Mouse (Mus musculus) midbrain, embryonic 11.5 days (tissue): ENCODE measurements around the gene Trmt112. TPM values are rescaled to one million over a fixed set of nuclear protein-coding genes. Genes with fewer than 3 reads are reported as not detected.

Source experiments
- ATAC-seq: fragments of 200-750 bp; cut with Nextera tagmentation; 2 replicates; pipeline ENCODE4 v1.8.0; 2017; ENCODE audit warnings: moderate TSS enrichment, moderate library complexity; ENCODE audit not compliant: low FRiP score
- DNase-seq: peaks from one replicate; pipeline ENCODE4 v3.0.0; 2015; ENCODE audit warnings: low spot score; ENCODE audit errors: missing footprints
- H3K27ac ChIP-seq: fragments of 300-500 bp; sonication (generic); 2 replicates; pipeline ENCODE4 v1.5.1; 2014; ENCODE audit warnings: low read depth, low read length
- H3K27me3 ChIP-seq: fragments of 300-500 bp; sonication (generic); 2 replicates; pipeline ENCODE4 v1.6.1; 2014; ENCODE audit warnings: mild to moderate bottlenecking, low read length, moderate library complexity, mixed read lengths; ENCODE audit not compliant: control insufficient read depth, insufficient read depth
- H3K36me3 ChIP-seq: fragments of 300-500 bp; sonication (generic); 2 replicates; pipeline ENCODE4 v1.6.1; 2014; ENCODE audit warnings: mild to moderate bottlenecking, low read length, moderate library complexity, mixed read lengths; ENCODE audit not compliant: control insufficient read depth, insufficient read depth
- H3K4me1 ChIP-seq: fragments of 300-500 bp; sonication (generic); 2 replicates; pipeline ENCODE4 v1.6.1; 2014; ENCODE audit warnings: low read length; ENCODE audit not compliant: control insufficient read depth, insufficient read depth
- H3K4me2 ChIP-seq: fragments of 300-500 bp; sonication (generic); 2 replicates; pipeline ENCODE4 v1.6.1; 2014; ENCODE audit warnings: mild to moderate bottlenecking, moderate library complexity
- H3K4me3 ChIP-seq: fragments of 300-500 bp; sonication (generic); 2 replicates; pipeline ENCODE4 v1.5.1; 2014; ENCODE audit warnings: low read depth, low read length
- H3K9ac ChIP-seq: fragments of 300-500 bp; sonication (generic); 2 replicates; pipeline ENCODE4 v1.6.1; 2014; ENCODE audit warnings: low read length
- H3K9me3 ChIP-seq: fragments of 300-500 bp; sonication (generic); 2 replicates; pipeline ENCODE4 v1.6.1; 2016; ENCODE audit warnings: low read length; ENCODE audit not compliant: control insufficient read depth
- WGBS: fragments of 180-500 bp; shearing (Covaris S2); extraction: QIAGEN DNeasy Blood & Tissue Kit; methylation state at CpG from one replicate; pipeline ENCODE4 v1.1.7; 2014; 5-methylcytosine and 5-hydroxymethylcytosine counted together
- polyA plus RNA-seq: library from polyadenylated mRNA; unstranded; fragments of >200 nt; fragmentation: Nextera tagmentation; extraction: Ambion mirVana; gene quantifications from 2 replicates; pipeline ENCODE4 v1.2.1, GENCODE M21; 2014

The Trmt112 gene
- polyA plus RNA-seq, 1 experiment from 2014 or later, result 151 TPM

GRCm38 (mm10) chr19:6940396-6941351 lies 31.2 kb downstream of the Trmt112 start:
- DNase-seq (no peak), ATAC-seq (peak; percentile 28)
- Histone ChIP-seq H3K36me3 (no peaks in the 10 kb centered on the region), H3K9ac (peak overlapping the region; percentile 92), H3K4me1 (peaks cover 14% of the 10 kb centered on the region), H3K4me2 (peak overlapping the region; percentile 98), H3K27ac (no peak overlapping the region; the same call in 1 of the 2 replicates), H3K27me3 (peaks cover 7% of the 10 kb centered on the region; the same call in 1 of the 2 replicates), H3K9me3 (no peaks in the 10 kb centered on the region), H3K4me3 (peak overlapping the region; percentile 79)
- 22% methylated on average over 29 of the region's 29 CpGs for WGBS

DNA sequence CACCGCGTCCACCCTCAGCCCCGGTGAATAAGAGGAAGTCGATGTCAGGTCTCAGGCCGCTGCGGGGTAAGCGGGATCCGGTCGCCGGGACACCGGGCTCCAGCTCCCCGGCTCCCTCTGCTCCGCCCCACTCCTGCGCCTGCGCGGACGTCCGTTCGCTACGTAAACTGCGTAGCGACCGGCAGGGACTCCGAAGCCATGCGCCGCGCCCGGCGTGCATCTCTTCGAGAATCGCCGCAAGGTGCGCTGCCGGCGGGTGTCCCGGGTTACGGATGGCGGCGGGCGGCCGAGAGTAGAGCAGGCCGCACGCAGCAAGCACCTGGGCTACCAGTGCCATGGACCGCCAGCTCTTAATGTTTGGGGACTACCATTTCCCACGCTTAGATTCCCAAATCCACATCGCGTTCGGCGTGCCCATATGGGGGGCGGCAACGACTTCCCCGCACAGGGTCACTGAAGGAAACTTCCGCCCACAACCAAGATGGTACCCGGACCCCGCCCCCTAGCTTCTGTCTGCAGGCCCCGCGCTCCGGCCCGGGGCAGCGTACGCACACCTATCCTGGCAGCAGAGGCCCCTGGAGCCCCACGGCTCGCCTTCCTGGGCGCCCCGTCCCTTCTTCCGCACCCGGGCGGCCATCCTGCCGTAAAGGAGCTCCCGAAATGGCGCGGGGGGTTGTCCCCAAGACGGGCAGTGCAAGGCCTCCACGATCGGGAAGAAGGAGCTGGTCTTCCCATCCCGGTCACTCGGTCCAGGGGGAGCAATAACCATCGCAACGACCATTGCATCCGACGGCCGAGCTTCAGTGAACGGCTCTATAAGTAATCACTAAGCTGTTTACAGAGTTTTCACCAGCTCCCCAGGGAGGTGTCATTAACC lies 32.1 kb downstream of the Trmt112 start, which contains the start of gene Bad:
Gene Bad, plus strand, starts transcription at position 490 of the 877 bp plus-strand sequence.
- H3K4me2 ChIP-seq, result peak within 1 kb of the TSS; percentile 98
- peak within 1 kb of the TSS; percentile 79 for H3K4me3 ChIP-seq
- WGBS, result under 1% methylated on average over 83 of the region's 83 CpGs
- DNase-seq, result peak; percentile 100
- peak within 1 kb of the TSS; percentile 92 for H3K27ac ChIP-seq
- no peaks in the 10 kb centered on the region for H3K36me3 ChIP-seq
- peak within 1 kb of the TSS; percentile 92 for H3K9ac ChIP-seq
- no peaks in the 10 kb centered on the region for H3K9me3 ChIP-seq
- H3K27me3 ChIP-seq, result no peaks in the 10 kb centered on the region
- H3K4me1 ChIP-seq, result peaks cover 14% of the 10 kb centered on the region
- ATAC-seq, result peak; percentile 82

DNA sequence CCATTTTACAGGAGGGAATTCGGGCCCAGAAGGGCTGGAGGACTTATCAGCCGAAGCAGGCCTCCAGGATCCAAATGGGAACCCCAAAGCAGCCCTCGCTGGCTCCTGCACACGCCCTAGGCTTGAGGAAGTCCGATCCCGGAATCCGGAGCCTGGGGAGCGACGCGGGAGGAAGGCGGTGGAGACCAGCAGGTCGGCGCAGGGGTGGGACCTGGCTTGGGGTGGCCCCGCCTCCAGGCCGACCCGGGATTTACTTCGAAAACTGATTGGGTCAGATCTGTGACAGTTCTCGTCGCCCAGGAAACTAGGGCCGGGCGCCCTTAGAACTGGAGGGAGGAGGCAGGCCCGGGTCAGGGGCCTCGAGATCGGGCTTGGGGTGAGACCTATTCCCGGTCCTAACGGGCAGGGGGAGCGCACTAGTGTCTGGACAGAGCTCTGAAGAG lies 32.8 kb downstream of the Trmt112 start, which contains the start of gene Gpr137:
Gene Gpr137, minus strand, starts transcription at position 232 of the 443 bp plus-strand sequence.
- peak; percentile 89 for ATAC-seq
- no peaks in the 10 kb centered on the region for H3K27me3 ChIP-seq
- 0% methylated on average over 27 of the region's 27 CpGs for WGBS
- DNase-seq, result peak; percentile 98
- no peaks in the 10 kb centered on the region for H3K9me3 ChIP-seq
- peak within 1 kb of the TSS; percentile 92 for H3K27ac ChIP-seq
- peak within 1 kb of the TSS; percentile 92 for H3K9ac ChIP-seq
- peak within 1 kb of the TSS; percentile 79 for H3K4me3 ChIP-seq
- peak within 1 kb of the TSS; percentile 98 for H3K4me2 ChIP-seq
- peaks cover 14% of the 10 kb centered on the region for H3K4me1 ChIP-seq
- no peaks in the 10 kb centered on the region for H3K36me3 ChIP-seq

DNA sequence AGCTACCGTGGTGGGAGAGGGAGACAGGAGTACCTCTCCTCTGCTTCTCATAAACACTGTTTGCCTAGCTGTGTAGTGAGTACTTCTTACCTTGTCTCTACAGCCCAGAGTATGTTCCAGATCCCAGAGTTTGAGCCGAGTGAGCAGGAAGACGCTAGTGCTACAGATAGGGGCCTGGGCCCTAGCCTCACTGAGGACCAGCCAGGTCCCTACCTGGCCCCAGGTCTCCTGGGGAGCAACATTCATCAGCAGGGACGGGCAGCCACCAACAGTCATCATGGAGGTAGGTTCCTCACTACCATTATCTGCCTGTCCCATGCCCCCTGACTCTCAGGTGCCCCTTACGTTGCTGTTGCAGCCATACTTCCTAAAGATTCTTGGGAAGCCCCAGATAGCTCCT lies 33.3 kb downstream of the Trmt112 start:
- Histone ChIP-seq H3K36me3 (no peaks in the 10 kb centered on the region), H3K9ac (peak overlapping the region; percentile 92), H3K27me3 (no peaks in the 10 kb centered on the region), H3K27ac (peak overlapping the region; percentile 92), H3K9me3 (no peaks in the 10 kb centered on the region), H3K4me3 (peak overlapping the region; percentile 79), H3K4me1 (peaks cover 14% of the 10 kb centered on the region), H3K4me2 (peak overlapping the region; percentile 98)
- 30% methylated on average over 5 of the region's 5 CpGs for WGBS
- DNase-seq (no peak), ATAC-seq (peak; percentile 14; the same call in 1 of the 2 replicates)

GRCm38 (mm10) chr19:6943709-6944108 lies 34.2 kb downstream of the Trmt112 start:
- peaks cover 14% of the 10 kb centered on the region for H3K4me1 ChIP-seq
- H3K9me3 ChIP-seq, result no peaks in the 10 kb centered on the region
- no peaks in the 10 kb centered on the region for H3K36me3 ChIP-seq
- WGBS, result 96% methylated on average over 6 of the region's 6 CpGs
- H3K27ac ChIP-seq, result no peak overlapping the region
- ATAC-seq (no peak), DNase-seq (no peak)
- no peak overlapping the region for H3K9ac ChIP-seq
- H3K4me2 ChIP-seq, result no peak overlapping the region
- no peaks in the 10 kb centered on the region for H3K27me3 ChIP-seq
- H3K4me3 ChIP-seq, result no peak overlapping the region

DNA sequence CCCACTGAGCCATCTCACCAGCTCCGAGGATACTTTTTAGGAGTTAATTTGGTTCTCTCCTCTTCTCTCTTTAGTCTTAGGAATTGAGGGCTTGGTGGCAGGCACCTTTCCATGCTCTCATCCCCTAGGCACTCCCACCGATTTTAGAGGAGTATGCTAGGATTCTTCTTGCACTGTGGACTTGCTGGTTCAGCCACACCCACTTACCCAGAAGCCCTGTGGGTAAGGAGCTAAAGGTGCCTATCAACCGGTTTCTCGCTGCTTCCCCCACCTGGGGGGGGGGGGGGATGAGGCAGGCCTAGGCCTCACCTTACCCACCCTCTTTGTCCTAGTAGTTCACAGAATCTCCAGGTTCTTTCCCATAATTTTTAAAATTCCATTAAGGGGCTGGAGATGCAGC lies 38.2 kb downstream of the Trmt112 start:
- no peak overlapping the region for H3K9ac ChIP-seq
- 48% methylated on average over 4 of the region's 4 CpGs for WGBS

GRCm38 (mm10) chr19:6948186-6948585 lies 38.7 kb downstream of the Trmt112 start:
- H3K4me1 ChIP-seq, result peaks cover 15% of the 10 kb centered on the region
- ATAC-seq, result no peak
- H3K27me3 ChIP-seq, result no peaks in the 10 kb centered on the region
- H3K4me3 ChIP-seq, result no peak overlapping the region
- no peaks in the 10 kb centered on the region for H3K9me3 ChIP-seq
- WGBS, result 83% methylated on average over 4 of the region's 4 CpGs
- DNase-seq, result no peak
- H3K27ac ChIP-seq, result no peak overlapping the region
- H3K4me2 ChIP-seq, result no peak overlapping the region
- H3K9ac ChIP-seq, result no peak overlapping the region
- no peaks in the 10 kb centered on the region for H3K36me3 ChIP-seq

More for the DNA sequence above, 38.2 kb downstream of the Trmt112 start:
- Histone ChIP-seq H3K36me3 (no peaks in the 10 kb centered on the region), H3K4me3 (no peak overlapping the region), H3K27ac (no peak overlapping the region), H3K4me1 (peaks cover 15% of the 10 kb centered on the region), H3K9me3 (no peaks in the 10 kb centered on the region), H3K4me2 (no peak overlapping the region), H3K27me3 (no peaks in the 10 kb centered on the region)
- DNase-seq (no peak), ATAC-seq (no peak)

DNA sequence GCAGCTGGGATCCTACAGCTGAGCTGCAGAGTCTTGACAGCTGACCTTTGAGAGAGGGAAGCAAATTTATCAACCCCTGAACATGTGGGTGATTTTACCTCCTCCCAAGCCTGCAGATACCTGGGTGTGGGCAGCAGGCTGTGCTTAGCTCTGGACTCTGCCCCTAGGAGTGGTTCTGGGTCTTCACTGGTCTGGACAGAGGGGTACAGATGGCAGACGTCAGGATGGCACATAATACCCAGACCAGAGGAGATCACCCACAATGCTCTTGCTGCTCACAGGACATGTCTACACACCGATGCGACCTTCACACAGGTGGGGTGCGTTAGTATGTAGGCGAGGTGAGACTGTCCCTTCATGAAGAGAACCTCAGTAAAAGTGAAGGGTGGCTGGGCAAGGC lies 40.0 kb downstream of the Trmt112 start:
- Histone ChIP-seq H3K4me3 (no peak overlapping the region), H3K9me3 (no peaks in the 10 kb centered on the region), H3K4me2 (no peak overlapping the region), H3K27me3 (no peaks in the 10 kb centered on the region), H3K27ac (no peak overlapping the region), H3K36me3 (no peaks in the 10 kb centered on the region), H3K4me1 (peaks cover 15% of the 10 kb centered on the region), H3K9ac (no peak overlapping the region)
- DNase-seq (no peak), ATAC-seq (no peak)
- 93% methylated on average over 5 of the region's 5 CpGs for WGBS
